Mouse (Mus musculus) mature B cell (primary cell): ENCODE results near the gene Eif3m.
"Not testable (repeated sequence)": the region's sequence is repeated elsewhere in the genome, so short reads cannot be mapped to it uniquely, and the experiment has no call there.

Experiments used
- in situ Hi-C: fragments of 300-500 bp; cut with MboI; formaldehyde crosslinking; loops from 2 replicates; pipeline ENCODE4 v1.14.3; 2019

The Eif3m gene

GRCm38 (mm10) chr2:105016967-105017287 is at the start of gene Eif3m:
Eif3m (minus strand) TSS chr2:105017080.
- in situ Hi-C loops = no loop called here

DNA sequence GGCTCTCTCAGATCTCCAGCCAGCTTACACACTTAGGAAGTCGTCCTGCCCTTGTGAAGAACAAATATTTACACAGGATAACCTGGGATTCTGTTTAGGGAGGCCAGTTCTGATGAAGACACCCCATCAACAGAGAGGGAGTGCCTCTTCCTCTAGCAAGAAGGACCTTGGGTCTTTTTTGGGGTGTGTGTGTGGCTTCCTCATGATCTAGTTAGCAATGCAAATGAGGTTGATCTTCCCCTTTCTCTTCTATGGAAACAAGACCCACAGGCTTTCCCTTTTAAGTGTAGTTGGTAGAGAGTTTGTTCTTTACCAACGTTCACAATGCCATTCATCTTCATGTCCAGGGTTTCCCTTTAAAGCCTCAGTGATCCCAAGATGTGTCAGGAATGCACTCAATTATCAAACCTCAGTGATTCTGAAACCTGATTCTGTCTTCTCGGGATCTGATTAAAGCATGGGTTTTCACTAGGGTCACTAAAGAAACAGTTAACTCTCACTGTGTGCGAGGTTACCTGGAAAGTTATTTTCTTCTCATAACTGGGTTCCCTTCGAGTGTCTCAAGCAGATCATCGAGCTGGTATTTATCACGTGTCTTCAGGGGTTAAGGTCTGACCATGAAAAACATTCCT is 46.0 kb upstream of the Eif3m start:
- in situ Hi-C loops = no loop called here

GRCm38 (mm10) chr2:105058577-105059116 is 41.8 kb upstream of the Eif3m start:
- in situ Hi-C loops = no loop called here

DNA sequence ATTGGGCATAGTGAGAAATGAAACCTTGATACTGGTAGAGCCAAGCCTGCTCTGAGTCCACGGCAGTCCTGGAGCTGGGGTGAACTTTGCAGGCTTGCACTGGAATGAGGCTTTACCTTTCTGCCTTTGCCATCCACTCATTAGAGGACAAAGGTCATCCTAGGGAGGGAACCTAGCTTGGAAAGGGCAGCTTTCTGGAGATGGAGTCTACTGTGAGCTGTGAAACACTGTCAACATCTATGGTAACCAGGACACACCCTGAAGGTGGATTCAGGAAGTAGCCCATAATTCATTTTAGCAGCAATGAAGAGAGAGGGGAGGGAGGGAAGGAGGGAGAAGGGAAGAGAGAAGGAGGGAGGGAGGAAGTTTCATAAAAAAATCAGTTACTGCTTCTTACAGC is 38.6 kb upstream of the Eif3m start:
- in situ Hi-C loops = no loop called here

DNA sequence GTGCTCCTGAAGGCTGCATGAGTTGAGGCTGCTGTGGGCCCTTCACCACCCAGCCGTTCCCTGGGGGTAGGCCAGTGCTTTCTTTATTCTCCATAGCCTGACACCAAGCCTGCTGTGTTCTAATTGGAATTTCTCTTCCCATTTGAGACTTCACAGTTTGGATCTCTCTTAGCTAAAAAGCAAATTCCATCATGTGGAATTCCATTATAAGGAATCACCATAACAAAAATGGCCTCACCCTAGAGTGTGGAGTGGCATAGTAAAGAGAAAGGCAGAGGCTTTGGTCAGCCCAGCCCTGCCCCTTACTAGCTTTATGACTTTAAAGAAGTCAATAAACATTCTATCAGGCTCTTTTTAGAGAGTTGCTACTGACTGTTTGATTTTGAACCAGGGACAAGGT is 31.4 kb upstream of the Eif3m start:
- in situ Hi-C loops = no loop called here

GRCm38 (mm10) chr2:105043152-105043551 is 26.3 kb upstream of the Eif3m start:
- in situ Hi-C loops = no loop called here

DNA sequence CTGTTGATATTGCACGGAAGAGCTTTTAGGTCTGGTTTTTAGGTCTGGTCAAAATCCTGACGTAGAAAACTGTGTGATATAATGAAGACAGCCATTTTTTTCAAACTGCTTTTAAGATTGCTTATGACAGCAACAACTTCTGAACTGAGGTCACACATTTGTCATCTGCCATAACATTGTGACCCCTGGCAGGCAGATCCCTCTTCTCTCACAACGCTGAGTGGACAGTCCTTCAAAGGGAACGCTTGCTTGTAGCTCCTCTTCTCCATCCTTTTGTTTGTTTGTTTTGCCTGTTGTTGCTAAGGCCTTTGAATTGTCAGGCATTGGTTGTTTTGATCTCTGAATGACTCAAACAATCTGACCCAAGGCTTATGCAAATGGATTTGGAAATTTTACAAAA is 24.0 kb upstream of the Eif3m start:
- in situ Hi-C loops = no loop called here

DNA sequence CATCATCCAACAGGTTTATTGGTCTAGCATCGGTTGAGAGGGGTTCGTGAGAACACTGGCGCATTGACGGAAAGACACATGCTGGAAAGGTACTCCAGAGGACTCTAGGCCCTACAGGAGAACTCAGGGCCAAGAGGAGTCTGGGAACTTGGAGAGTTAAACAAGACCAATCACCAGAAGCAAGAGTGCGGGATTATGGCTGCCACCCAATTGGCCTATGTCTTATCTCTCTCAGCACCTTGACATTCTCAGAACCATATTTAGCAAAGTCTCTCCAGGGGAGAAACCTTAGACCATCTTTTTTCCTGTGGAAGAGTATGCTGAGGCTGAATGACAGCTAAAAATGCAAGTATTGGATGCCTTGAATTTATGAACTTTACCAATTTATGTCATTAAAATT is 22.0 kb upstream of the Eif3m start:
- in situ Hi-C loops = no loop called here

GRCm38 (mm10) chr2:105037956-105038569 is 21.2 kb upstream of the Eif3m start:
- in situ Hi-C loops = no loop called here

GRCm38 (mm10) chr2:105036401-105037070 is 19.7 kb upstream of the Eif3m start:
- in situ Hi-C loops = no loop called here

- in situ Hi-C loops = no loop called here
These were observed 19.1 kb upstream of the Eif3m start for GRCm38 (mm10) chr2:105035985-105036384.

- in situ Hi-C loops = no loop called here
These were observed 17.2 kb upstream of the Eif3m start for GRCm38 (mm10) chr2:105034084-105034483.

GRCm38 (mm10) chr2:105030505-105030904 is 13.6 kb upstream of the Eif3m start:
- in situ Hi-C loops = no loop called here

- in situ Hi-C loops = no loop called here
These were observed 11.9 kb upstream of the Eif3m start for GRCm38 (mm10) chr2:105028806-105029205.

DNA sequence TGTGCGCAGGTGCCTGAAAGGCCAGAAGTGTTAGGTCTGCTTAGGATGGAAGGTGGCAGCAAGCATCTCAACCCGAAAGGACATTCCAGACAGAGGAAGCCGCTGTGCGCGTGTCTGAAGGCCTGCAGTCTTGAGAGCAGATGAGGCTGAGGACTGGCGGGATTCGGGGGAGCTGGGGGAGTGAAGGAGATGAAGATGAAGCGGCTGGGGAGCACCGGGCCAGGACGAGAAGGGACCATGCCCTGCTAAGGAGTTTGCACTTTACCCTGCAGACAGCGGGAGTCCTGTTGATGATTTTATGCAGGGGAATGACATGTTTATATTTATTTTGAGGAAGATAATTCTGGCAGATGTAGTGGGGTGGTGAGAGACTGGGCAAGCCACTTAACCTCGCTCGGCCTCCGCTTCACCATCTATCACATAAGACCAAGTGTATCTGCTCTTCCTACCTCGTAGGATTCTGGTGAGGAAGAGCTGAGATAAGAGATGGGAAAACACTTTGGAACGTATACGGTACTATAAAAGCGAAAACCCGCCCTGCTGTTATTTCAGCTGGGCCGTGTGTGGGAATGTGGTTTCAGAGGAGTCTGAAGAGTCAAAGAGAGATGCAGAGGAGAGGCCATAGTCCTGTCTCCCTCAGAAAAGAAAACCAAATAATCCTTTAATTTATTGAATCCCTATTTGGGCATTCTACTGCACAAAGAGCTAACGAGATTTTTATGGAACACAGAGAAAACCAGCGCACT is 10.2 kb upstream of the Eif3m start:
- in situ Hi-C loops = no loop called here

DNA sequence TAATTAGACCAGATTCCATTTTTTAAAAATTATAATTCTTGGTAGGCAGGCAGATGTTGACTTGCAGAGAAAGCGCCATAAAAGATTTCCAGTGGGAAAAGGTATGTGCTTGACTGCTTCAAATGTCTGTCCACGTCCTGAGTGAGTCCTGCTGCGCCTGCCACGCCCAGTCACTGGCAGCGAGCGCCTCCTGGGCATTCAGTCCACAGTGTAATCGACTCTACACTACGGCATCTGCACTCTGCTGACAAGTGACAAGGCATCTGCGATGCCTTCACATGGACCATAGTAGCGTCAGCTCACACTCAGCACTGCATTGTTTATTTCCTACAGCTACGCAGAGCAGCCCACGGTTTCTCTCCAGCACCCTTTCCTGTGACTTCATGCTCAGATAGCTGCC is 8.7 kb upstream of the Eif3m start:
- in situ Hi-C loops = not testable (repeated sequence)

- in situ Hi-C loops = no loop called here
These were observed 6.9 kb upstream of the Eif3m start for GRCm38 (mm10) chr2:105023815-105024214.

DNA sequence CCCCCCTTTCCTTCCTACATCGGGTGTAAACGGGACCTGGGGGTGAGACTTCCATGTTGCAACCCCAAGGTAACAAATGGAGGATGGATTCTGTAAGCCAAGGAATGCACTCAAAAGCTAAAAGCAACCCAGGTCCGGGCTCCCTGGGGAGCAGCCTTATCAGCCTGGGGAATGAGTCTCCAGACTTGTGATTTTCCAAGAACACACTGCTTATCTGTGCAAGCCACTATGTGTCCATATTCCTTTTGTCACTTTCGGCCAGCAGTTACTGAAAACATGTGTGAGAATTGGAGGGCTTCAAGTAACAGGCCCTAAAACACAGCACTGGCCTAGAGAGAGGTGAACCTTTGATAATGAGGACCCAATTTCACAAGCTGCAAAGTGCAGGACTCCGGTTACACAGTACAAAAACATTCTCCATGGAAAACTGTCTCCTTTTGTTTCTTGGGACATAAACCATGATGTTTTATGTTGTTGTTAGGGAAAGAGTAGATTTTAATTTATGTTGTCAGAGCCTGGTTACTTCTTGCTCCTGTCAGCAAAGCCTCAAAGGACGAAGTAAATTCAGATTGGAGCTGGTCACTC is 6.2 kb upstream of the Eif3m start:
- in situ Hi-C loops = no loop called here

DNA sequence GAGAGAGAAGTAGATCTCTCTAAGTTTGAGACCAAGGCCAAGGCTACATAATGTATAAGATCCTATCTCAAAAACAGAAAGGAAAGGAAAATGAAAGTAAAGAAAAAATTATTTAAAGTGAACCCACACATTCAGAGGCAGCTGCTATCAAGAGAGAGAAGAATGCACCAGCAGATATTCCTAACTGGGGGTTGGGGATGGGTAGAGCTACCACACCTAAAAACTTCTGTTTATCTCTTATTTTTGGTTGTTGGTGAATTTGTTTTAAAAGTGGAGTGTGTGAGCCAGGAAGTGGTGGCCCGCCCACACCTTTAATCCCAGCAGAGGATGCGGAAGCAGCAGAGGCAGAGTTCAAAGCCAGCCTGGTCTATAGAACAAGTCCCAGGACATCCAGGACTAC is 5.0 kb upstream of the Eif3m start:
- in situ Hi-C loops = no loop called here

DNA sequence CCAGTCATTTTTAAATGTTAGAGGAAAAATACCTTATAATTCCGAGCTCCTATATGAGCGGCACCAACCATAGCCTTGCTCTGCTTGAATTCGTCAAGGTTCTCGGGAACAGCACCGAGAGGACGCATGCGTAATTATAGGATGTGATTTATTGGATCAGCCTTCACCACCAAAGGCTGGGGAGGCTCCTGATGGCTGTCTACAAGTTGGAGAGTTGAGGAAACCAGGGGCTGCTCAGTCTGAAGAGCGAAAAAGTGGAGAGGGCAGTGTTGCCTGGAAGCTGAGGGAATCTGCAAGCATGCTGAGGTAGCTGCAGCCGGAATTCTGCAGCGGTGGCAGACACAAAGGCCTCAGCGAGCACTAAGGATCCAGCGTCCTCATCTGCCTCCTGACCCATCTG is 4.4 kb upstream of the Eif3m start:
- in situ Hi-C loops = no loop called here

DNA sequence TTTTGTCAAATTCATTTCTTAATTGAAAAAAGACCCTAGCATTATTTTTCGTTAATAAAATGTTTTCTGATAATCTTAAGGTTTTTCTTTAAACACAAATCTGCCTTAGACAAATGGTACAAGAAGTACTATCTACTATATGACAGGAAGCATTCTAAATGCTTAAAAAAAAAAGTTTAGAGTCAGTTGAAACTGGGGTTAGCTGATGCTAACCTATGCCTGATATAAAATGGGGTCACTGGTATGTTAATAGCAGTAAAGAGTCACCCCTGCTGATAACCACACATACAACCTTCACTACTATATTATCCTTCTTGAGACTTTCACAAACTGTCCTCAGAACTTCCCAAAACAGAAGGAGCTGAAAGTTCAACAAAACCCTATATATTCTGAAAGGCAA is 2.6 kb upstream of the Eif3m start:
- in situ Hi-C loops = no loop called here

- in situ Hi-C loops = no loop called here
These were observed 922 bp upstream of the Eif3m start for GRCm38 (mm10) chr2:105017802-105018201.
